In genomic region chr9:101075091-101075581, GRCm38 (mm10) we compare ENCODE assay signal across 8 mouse cellular contexts. TPM values are rescaled to one million over a fixed set of nuclear protein-coding genes. Genes with fewer than 3 reads are reported as not detected.
DNase-seq lines count a peak whose midpoint lies in the region; ATAC-seq and TF ChIP-seq lines count a peak whose summit lies in the region.

No protein-coding gene starts in this region.

- peaks cover 13% of the 10 kb centered on the region for H3K4me1 ChIP-seq in heart, adult 2 months (ENCODE audit: control insufficient read depth, insufficient read depth, low read length)
- peaks cover 37% of the 10 kb centered on the region for H3K4me1 ChIP-seq in limb, embryonic 13.5 days
- peaks cover 40% of the 10 kb centered on the region for H3K4me1 ChIP-seq in midbrain, embryonic 13.5 days (replicated peaks)

- no peak for ATAC-seq in limb, embryonic 13.5 days (ENCODE audit: low FRiP score, low read depth)
- no peak for ATAC-seq in midbrain, embryonic 13.5 days

- intact Hi-C loops in heart, adult 2 months (cut with DNase I), result loop anchor here (5.0 kb wide), 3 partner anchors 37 to 177 kb away; partner anchors contain the start of gene Ppp2r3a
- intact Hi-C loops in heart, postnatal 25 days (cut with DNase I), result loop anchor here (5.0 to 10.0 kb wide), 5 partner anchors 37 to 530 kb away; partner anchors contain the start of gene Nck1

- H3K4me2 ChIP-seq in limb, embryonic 13.5 days (replicated peaks), result peak overlapping the region; percentile 94
- peak overlapping the region; percentile 95 for H3K4me2 ChIP-seq in midbrain, embryonic 13.5 days (replicated peaks)

- TF ChIP-seq CTCF in heart, adult 2 months (IDR thresholded peaks at IDR 0.05), result no peak

- peak overlapping the region; percentile 100 for H3K27ac ChIP-seq in heart, adult 2 months
- H3K27ac ChIP-seq in limb, embryonic 13.5 days, result peak overlapping the region; percentile 100
- peak overlapping the region; percentile 99 for H3K27ac ChIP-seq in midbrain, embryonic 13.5 days

- H3K36me3 ChIP-seq in heart, adult 2 months (ENCODE audit: control insufficient read depth, insufficient read depth, low read length), result peaks cover 19% of the 10 kb centered on the region
- H3K36me3 ChIP-seq in limb, embryonic 13.5 days, result 0 out of 2 replicates have a peak, but pooled peaks cover 4% of the 10 kb centered on the region
- no peaks in the 10 kb centered on the region for H3K36me3 ChIP-seq in midbrain, embryonic 13.5 days

- H3K4me3 ChIP-seq in heart, adult 2 months, result peak overlapping the region; percentile 70
- peak overlapping the region; percentile 99 for H3K4me3 ChIP-seq in limb, embryonic 13.5 days
- H3K4me3 ChIP-seq in midbrain, embryonic 13.5 days (replicated peaks), result peak overlapping the region; percentile 81

- H3K9me3 ChIP-seq in limb, embryonic 13.5 days, result no peaks in the 10 kb centered on the region
- H3K9me3 ChIP-seq in midbrain, embryonic 13.5 days, result no peaks in the 10 kb centered on the region

- under 1% methylated on average over 25 of the region's 25 CpGs for WGBS in heart, adult 2 months
- WGBS in limb, embryonic 13.5 days, result under 1% methylated on average over 25 of the region's 25 CpGs
- under 1% methylated on average over 25 of the region's 25 CpGs for WGBS in midbrain, embryonic 13.5 days

- no peak for TF ChIP-seq POLR2A in heart, adult 2 months (IDR thresholded peaks at IDR 0.05; ENCODE audit: insufficient read depth, low read depth, low read length)

- H3K9ac ChIP-seq in heart, adult 2 months (ENCODE audit: low read depth, low read length), result peak overlapping the region; percentile 100
- H3K9ac ChIP-seq in limb, embryonic 13.5 days, result peak overlapping the region; percentile 99
- peak overlapping the region; percentile 99 for H3K9ac ChIP-seq in midbrain, embryonic 13.5 days (replicated peaks)

- peak; percentile 48 to 57 for DNase-seq in heart, adult 2 months
- no peak for DNase-seq in heart, postnatal 25 days (ENCODE audit: low spot score)
- DNase-seq in embryo, embryonic 10.5 days (ENCODE audit: low spot score), result peak; percentile 61
- DNase-seq in heart, postnatal 4 days, result peak; percentile 21
- DNase-seq in thymus, adult 18-20 months, result peak; percentile 27 to 52
- no peak for DNase-seq in right cerebral cortex, postnatal 25 days

- peaks cover 4% of the 10 kb centered on the region for H3K79me2 ChIP-seq in heart, adult 2 months (replicated peaks; ENCODE audit: control insufficient read depth, insufficient read depth, low read length)

- H3K27me3 ChIP-seq in heart, adult 2 months (ENCODE audit: control insufficient read depth, insufficient read depth, low read length), result no peaks in the 10 kb centered on the region
- no peaks in the 10 kb centered on the region for H3K27me3 ChIP-seq in limb, embryonic 13.5 days
- H3K27me3 ChIP-seq in midbrain, embryonic 13.5 days, result no peaks in the 10 kb centered on the region

- TF ChIP-seq EP300 in heart, adult 2 months (IDR thresholded peaks at IDR 0.05; ENCODE audit: insufficient read depth, low read depth, low read length), result 0 out of 2 replicates have a peak, but pooled peaks have one; percentile 5

RNA-seq across cellular contexts. Expression of gene Msl2, which starts 1.2 kb away (rescaled TPM):
- total RNA-seq in heart, adult 2 months (2021), result 10 to 100 TPM; 33.5 to 35.9 TPM
- 10.8 and 16.4 TPM in 2 replicates for polyA plus RNA-seq in heart, adult 2 months (2012; rRNA removed)
- 10 to 100 TPM; 29.2 to 35.0 TPM for total RNA-seq in heart, postnatal 25 days (2021)
- 10 to 100 TPM; 38.4 to 41.7 TPM for total RNA-seq in heart, postnatal 4 days (2021)
- polyA plus RNA-seq in limb, embryonic 13.5 days (2015; fragmentation: Nextera tagmentation; extraction: Ambion mirVana), result 5.2 and 5.5 TPM in 2 replicates
- polyA plus RNA-seq in midbrain, embryonic 13.5 days (2015; fragmentation: Nextera tagmentation; extraction: Ambion mirVana), result 5.5 and 7.2 TPM in 2 replicates

RNA-seq across cellular contexts. Expression of gene Pccb, which starts 40.4 kb away (rescaled TPM):
- 100 to 1,000 TPM in 1 of 2 experiments, 10 to 100 TPM in 1; 87.3 to 109 TPM for total RNA-seq in heart, adult 2 months (2021)
- 117 and 163 TPM in 2 replicates for polyA plus RNA-seq in heart, adult 2 months (2012; rRNA removed)
- total RNA-seq in heart, postnatal 25 days (2021), result 100 to 1,000 TPM in 1 of 2 experiments, 10 to 100 TPM in 1; 99.6 to 104 TPM
- total RNA-seq in heart, postnatal 4 days (2021), result 10 to 100 TPM; 65.1 to 73.7 TPM
- polyA plus RNA-seq in limb, embryonic 13.5 days (2015; fragmentation: Nextera tagmentation; extraction: Ambion mirVana), result 26.1 and 29.6 TPM in 2 replicates
- 23.0 TPM in 2 replicates for polyA plus RNA-seq in midbrain, embryonic 13.5 days (2015; fragmentation: Nextera tagmentation; extraction: Ambion mirVana)

Comparison
In these comparisons a context has a peak if more than half of its experiments do, and no peak if none do; other contexts are left out.
1. DNase-seq: peak in heart, adult 2 months (2 of 2), embryo, embryonic 10.5 days (single experiment), heart, postnatal 4 days (single experiment) and thymus, adult 18-20 months (2 of 2); none in heart, postnatal 25 days (single experiment) and right cerebral cortex, postnatal 25 days (single experiment).
2. Peak in every context shown above with its lines, with median percentiles within 50 percentile points of each other: H3K27ac ChIP-seq, H3K4me3 ChIP-seq and H3K9ac ChIP-seq.